Comparison of ENCODE assay signal across 9 mouse cellular contexts in the genomic region with DNA sequence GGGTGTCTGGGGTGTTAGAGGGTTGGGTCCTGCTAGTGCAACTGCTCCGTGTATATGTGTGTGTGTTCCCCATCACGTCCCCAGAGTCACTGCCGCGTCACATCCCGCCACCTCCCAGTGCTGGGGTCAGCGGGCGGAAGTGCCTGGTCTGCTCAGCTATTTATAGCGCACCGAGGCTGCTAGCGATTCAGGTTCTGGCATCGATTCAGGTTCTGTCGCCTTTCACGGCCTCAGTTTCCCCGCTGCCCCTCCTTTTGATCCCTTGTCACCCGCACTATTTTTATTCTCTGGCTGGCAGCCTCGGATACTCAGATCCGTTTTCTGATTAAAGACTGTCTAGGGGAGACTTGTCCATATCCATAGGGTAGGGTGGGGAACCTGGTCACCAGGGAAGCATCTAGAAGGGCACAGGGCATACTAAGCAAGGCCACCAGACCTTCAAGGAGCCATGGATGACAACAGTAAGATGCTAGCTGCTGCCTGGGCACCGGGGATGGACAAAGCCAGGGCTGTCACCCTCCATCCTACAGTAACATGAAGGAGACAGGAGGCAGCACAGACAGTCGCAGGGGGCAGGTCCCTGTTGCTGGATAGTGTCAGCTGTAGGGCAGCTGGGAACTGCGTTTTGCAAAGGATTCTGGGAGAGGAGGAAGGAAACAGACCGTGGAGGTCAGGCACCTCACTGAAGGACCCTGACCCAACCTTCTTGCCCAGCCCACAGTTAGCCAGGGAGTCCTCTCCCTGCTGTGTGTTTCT. TPM values are rescaled to one million over a fixed set of nuclear protein-coding genes. Genes with fewer than 3 reads are reported as not detected.
DNase-seq lines count a peak whose midpoint lies in the region; ATAC-seq and TF ChIP-seq lines count a peak whose summit lies in the region.
"Had no signal": no experiment of that assay in that cellular context is flagged by ENCODE, and none has a peak within 500 bp of the region (broad histone marks: within the 10 kb centered on the region; RNA-seq: fewer than 3 reads in every experiment).

No protein-coding gene starts in this region.

- no peak for TF ChIP-seq CTCF in olfactory bulb, adult 2 months (IDR thresholded peaks at IDR 0.05; ENCODE audit: insufficient read depth, low read depth, low read length)

- 1% methylated on average over 21 of the region's 21 CpGs for WGBS in liver, embryonic 13.5 days (ENCODE audit: insufficient replicate concordance)
- 1% methylated on average over 21 of the region's 21 CpGs for WGBS in olfactory bulb, adult 2 months

- TF ChIP-seq POLR2A in olfactory bulb, adult 2 months (IDR thresholded peaks at IDR 0.05; ENCODE audit: insufficient read depth, low read depth, low read length), result no peak

- peaks cover 59% of the 10 kb centered on the region for H3K4me1 ChIP-seq in liver, embryonic 13.5 days (replicated peaks)
- peaks cover 39% of the 10 kb centered on the region for H3K4me1 ChIP-seq in olfactory bulb, adult 2 months (ENCODE audit: control insufficient read depth, insufficient read depth, low read length)

- no peak overlapping the region; the same call in 1 of the 2 replicates for H3K27ac ChIP-seq in liver, embryonic 13.5 days
- peak overlapping the region; percentile 76 for H3K27ac ChIP-seq in olfactory bulb, adult 2 months (ENCODE audit: insufficient read depth, low read depth, low read length)
- H3K27ac ChIP-seq: limb, embryonic 15.5 days had no signal

- peak overlapping the region; percentile 8; the same call in 1 of the 2 replicates for H3K4me3 ChIP-seq in liver, embryonic 13.5 days (replicated peaks)
- H3K4me3 ChIP-seq in olfactory bulb, adult 2 months (ENCODE audit: insufficient read depth, low read depth, low read length), result peak overlapping the region; percentile 24
- H3K4me3 ChIP-seq: limb, embryonic 15.5 days had no signal

- H3K9me3 ChIP-seq in liver, embryonic 13.5 days (replicated peaks), result no peaks in the 10 kb centered on the region
- H3K9me3 ChIP-seq: limb, embryonic 15.5 days had no signal

- ATAC-seq in common myeloid progenitor, adult 5-6 weeks (replicated peaks; ENCODE audit: low read depth, poor library complexity, severe bottlenecking), result peak; percentile 46
- no peak for ATAC-seq in liver, embryonic 13.5 days (ENCODE audit: low read depth)

- peak overlapping the region; percentile 44 for H3K4me2 ChIP-seq in liver, embryonic 13.5 days
- H3K4me2 ChIP-seq: limb, embryonic 15.5 days had no signal

- H3K27me3 ChIP-seq in liver, embryonic 13.5 days, result peaks cover 63% of the 10 kb centered on the region

- no peaks in the 10 kb centered on the region for H3K36me3 ChIP-seq in liver, embryonic 13.5 days
- H3K36me3 ChIP-seq: limb, embryonic 15.5 days had no signal

- peak; percentile 47 to 58 for DNase-seq in adrenal gland, postnatal 36 days
- no peak for DNase-seq in adrenal gland, adult 18-20 months (ENCODE audit: low spot score in 2 of 2)
- DNase-seq in A20 (ENCODE audit: low read depth, low spot score), result peak; percentile 89
- peak; percentile 80 for DNase-seq in heart, postnatal 4 days
- peak; percentile 35 for DNase-seq in liver, embryonic 13.5 days
- DNase-seq in urinary bladder, postnatal 10 days (ENCODE audit: low spot score), result no peak

- 0 out of 2 replicates have a peak overlapping the region, but pooled peaks have one; percentile 4 for H3K9ac ChIP-seq in liver, embryonic 13.5 days
- H3K9ac ChIP-seq: limb, embryonic 15.5 days had no signal

RNA-seq across cellular contexts. Expression of a gene that starts 3.2 kb away (rescaled TPM):
- 1 to 10 TPM; 4.6 to 7.3 TPM for total RNA-seq in adrenal gland, postnatal 36 days (2021)
- 1 to 10 TPM; 5.9 to 7.9 TPM for total RNA-seq in adrenal gland, adult 18-20 months (2021)
- 0.46 and 11.3 TPM in 2 replicates for total RNA-seq in common myeloid progenitor, adult 5-6 weeks (2017)
- total RNA-seq in heart, postnatal 4 days (2021), result 1 to 10 TPM; 1.3 to 1.4 TPM
- polyA plus RNA-seq in liver, embryonic 13.5 days (2015; fragmentation: Nextera tagmentation; extraction: Ambion mirVana), result 0.20 TPM in 2 replicates
- not detected in 2 replicates for polyA plus RNA-seq in olfactory bulb, adult 2 months (2012; ENCODE audit: insufficient read depth, insufficient read length, low replicate concordance, missing spikeins)

RNA-seq across cellular contexts. Expression of a gene that starts 7.7 kb away (rescaled TPM):
- 10 to 100 TPM; 11.3 to 13.0 TPM for total RNA-seq in adrenal gland, postnatal 36 days (2021)
- total RNA-seq in adrenal gland, adult 18-20 months (2021), result 10 to 100 TPM; 11.6 to 17.3 TPM
- total RNA-seq in common myeloid progenitor, adult 5-6 weeks (2017), result 9.4 and 14.1 TPM in 2 replicates
- total RNA-seq in heart, postnatal 4 days (2021), result 10 to 100 TPM; 15.8 TPM
- 5.7 and 6.1 TPM in 2 replicates for polyA plus RNA-seq in liver, embryonic 13.5 days (2015; fragmentation: Nextera tagmentation; extraction: Ambion mirVana)
- polyA plus RNA-seq in olfactory bulb, adult 2 months (2012; ENCODE audit: insufficient read depth, insufficient read length, low replicate concordance, missing spikeins), result not detected in 2 replicates

RNA-seq across cellular contexts. Expression of a gene that starts 20.6 kb away (rescaled TPM):
- 1 to 10 TPM; 4.0 to 4.7 TPM for total RNA-seq in adrenal gland, postnatal 36 days (2021)
- total RNA-seq in adrenal gland, adult 18-20 months (2021), result 1 to 10 TPM; 4.3 to 5.6 TPM
- total RNA-seq in common myeloid progenitor, adult 5-6 weeks (2017), result 3.4 and 3.5 TPM in 2 replicates
- 1 to 10 TPM; 6.6 to 6.9 TPM for total RNA-seq in heart, postnatal 4 days (2021)
- polyA plus RNA-seq in liver, embryonic 13.5 days (2015; fragmentation: Nextera tagmentation; extraction: Ambion mirVana), result 0.67 and 1.1 TPM in 2 replicates
- not detected in 2 replicates for polyA plus RNA-seq in olfactory bulb, adult 2 months (2012; ENCODE audit: insufficient read depth, insufficient read length, low replicate concordance, missing spikeins)

RNA-seq across cellular contexts. Expression of a gene that starts 33.2 kb away (rescaled TPM):
- 1 to 10 TPM; 4.0 to 4.5 TPM for total RNA-seq in adrenal gland, postnatal 36 days (2021)
- total RNA-seq in adrenal gland, adult 18-20 months (2021), result 1 to 10 TPM; 3.5 to 4.3 TPM
- 0.23 TPM in 1 of 2 replicates, not detected in the other for total RNA-seq in common myeloid progenitor, adult 5-6 weeks (2017)
- total RNA-seq in heart, postnatal 4 days (2021), result 1 to 10 TPM; 7.5 to 7.6 TPM
- polyA plus RNA-seq in liver, embryonic 13.5 days (2015; fragmentation: Nextera tagmentation; extraction: Ambion mirVana), result 3.5 and 3.7 TPM in 2 replicates
- polyA plus RNA-seq in olfactory bulb, adult 2 months (2012; ENCODE audit: insufficient read depth, insufficient read length, low replicate concordance, missing spikeins), result not detected in 2 replicates

RNA-seq across cellular contexts. Expression of a gene that starts 57.1 kb away (rescaled TPM):
- total RNA-seq in adrenal gland, postnatal 36 days (2021), result 1 to 10 TPM in 1 of 2 experiments, under 1 TPM in 1; 0.50 to 3.2 TPM
- 1 to 10 TPM; 1.9 to 2.3 TPM for total RNA-seq in adrenal gland, adult 18-20 months (2021)
- total RNA-seq in common myeloid progenitor, adult 5-6 weeks (2017), result 64.3 and 91.5 TPM in 2 replicates
- 1 to 10 TPM; 1.6 to 2.4 TPM for total RNA-seq in heart, postnatal 4 days (2021)
- 16.6 and 16.9 TPM in 2 replicates for polyA plus RNA-seq in liver, embryonic 13.5 days (2015; fragmentation: Nextera tagmentation; extraction: Ambion mirVana)
- polyA plus RNA-seq in olfactory bulb, adult 2 months (2012; ENCODE audit: insufficient read depth, insufficient read length, low replicate concordance, missing spikeins), result 90.9 TPM in 1 of 2 replicates, not detected in the other

Comparison
In these comparisons a context has a peak if more than half of its experiments do, and no peak if none do; other contexts are left out.
1. DNase-seq: peak in adrenal gland, postnatal 36 days (2 of 2), A20 (single experiment), heart, postnatal 4 days (single experiment) and liver, embryonic 13.5 days (single experiment); none in adrenal gland, adult 18-20 months (0 of 2) and urinary bladder, postnatal 10 days (single experiment).